Mouse (Mus musculus) kidney, adult 2 months (tissue): ENCODE results near the gene Mapkbp1.

Experiments
- CTCF ChIP-seq: fragments of 200-500 bp; conservative IDR thresholded peaks from 2 replicates; pipeline ENCODE4 v1.5.1; 2011; ENCODE audit warnings: low read depth, mild to moderate bottlenecking, control low read depth, low read length, moderate library complexity, mixed read lengths; ENCODE audit not compliant: insufficient read depth, insufficient read length
- POLR2A ChIP-seq: fragments of 200-500 bp; IDR thresholded peaks from one replicate; pipeline ENCODE4 v1.6.1; 2011; ENCODE audit warnings: low read depth, low read length, control low read depth

- no peak for TF ChIP-seq POLR2A
- TF ChIP-seq CTCF: no peak
Observed at GRCm38 (mm10) chr2:119985871-119986270, 13.4 kb downstream of the Mapkbp1 start.
